Mouse (Mus musculus) urinary bladder, postnatal 4 days (tissue): ENCODE results near the gene Kmt5a.

ENCODE experiments used
- DNase-seq, 2 experiments: peaks; one replicate each; pipeline ENCODE4 v3.0.0; 2021 to 2022; ENCODE audit warnings: low spot score in 2 of 2

The Kmt5a gene

GRCm38 (mm10) chr5:124445621-124446293 is 6.0 kb downstream of the Kmt5a start:
- peak in 1 of 2 experiments; percentile 46 for DNase-seq

- peak in 1 of 2 experiments; percentile 74 for DNase-seq
These were observed 6.7 kb downstream of the Kmt5a start for GRCm38 (mm10) chr5:124446301-124446881.

DNA sequence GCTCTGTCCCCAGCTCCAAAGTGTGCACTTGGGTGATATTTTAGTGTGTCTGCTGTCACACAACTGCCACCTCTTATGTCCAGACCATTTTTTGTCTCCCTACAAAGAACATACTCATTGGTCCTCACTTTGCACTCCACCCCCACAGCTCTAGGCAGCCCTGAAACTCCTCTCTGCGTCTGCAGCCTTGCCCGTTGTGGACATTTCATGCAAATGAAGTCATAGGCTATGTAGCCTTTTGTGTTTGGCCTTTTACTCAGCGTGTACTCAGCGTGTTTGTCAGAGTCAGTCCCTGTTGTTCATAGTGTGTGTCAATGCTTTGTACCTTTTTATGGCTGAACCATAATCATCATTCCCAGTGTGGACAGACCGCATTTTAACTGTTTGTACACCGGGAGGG is 9.8 kb downstream of the Kmt5a start:
- no peak for DNase-seq

- no peak for DNase-seq
These were observed 10.3 kb downstream of the Kmt5a start for GRCm38 (mm10) chr5:124450051-124450450.

GRCm38 (mm10) chr5:124450641-124451340 is 11.1 kb downstream of the Kmt5a start:
- no peak for DNase-seq

DNA sequence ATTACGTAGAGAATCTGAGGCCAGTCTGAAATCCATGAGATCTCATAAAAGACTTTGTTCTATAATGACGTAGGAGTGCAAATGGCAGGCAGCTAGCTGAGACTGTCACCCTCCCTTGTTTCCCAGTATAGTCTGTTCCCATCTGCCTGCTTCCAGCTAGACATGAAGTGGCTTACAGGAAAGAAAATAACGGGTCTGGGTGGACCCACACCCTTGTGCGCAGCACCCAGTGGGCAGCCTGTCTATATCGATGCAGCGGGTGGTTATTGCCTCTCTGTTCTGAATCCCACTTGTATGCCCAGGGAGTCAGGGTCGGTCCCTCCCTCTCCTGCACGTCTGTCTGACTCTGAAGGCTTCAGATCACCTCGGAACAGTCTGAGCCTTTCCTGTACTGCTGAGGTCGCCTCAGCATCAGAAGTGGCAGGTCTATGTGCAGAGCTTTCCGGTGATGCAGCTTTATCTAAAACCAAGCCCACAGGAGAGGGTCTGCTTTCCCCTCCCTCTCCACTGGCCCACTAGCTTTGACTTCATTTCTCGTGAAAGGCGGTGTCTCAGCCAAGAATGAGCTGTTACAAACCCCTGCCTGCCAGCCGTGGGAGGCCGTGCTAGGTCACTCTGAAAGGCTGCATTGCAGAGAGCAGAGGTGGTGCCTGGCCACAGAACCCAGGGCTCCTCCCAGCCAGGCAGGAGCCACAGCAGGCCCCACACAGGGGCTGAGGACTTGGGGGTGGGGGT is 12.9 kb downstream of the Kmt5a start:
- DNase-seq = no peak

- DNase-seq = no peak
These were observed 13.8 kb downstream of the Kmt5a start for GRCm38 (mm10) chr5:124453339-124454081.

- no peak for DNase-seq
These were observed 14.3 kb downstream of the Kmt5a start for GRCm38 (mm10) chr5:124454082-124454419.

DNA sequence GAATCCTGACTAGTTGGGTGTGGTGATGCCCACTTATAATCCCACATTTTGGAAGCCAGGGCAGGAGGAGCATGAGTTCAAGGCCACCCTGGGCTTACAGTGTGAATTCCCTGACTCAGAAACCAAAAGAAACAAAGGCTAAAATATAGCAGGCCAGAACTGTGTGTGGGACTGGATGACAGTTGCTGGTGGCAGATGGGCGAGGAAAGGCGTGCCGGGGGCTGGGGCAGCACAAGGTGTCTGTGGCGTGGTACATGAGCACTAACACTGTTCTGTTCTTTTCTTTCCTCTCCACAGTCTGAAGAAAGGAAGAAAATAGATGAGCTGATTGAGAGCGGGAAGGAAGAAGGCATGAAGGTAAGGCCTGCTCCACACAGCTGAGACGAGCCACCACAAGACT is 17.0 kb downstream of the Kmt5a start:
- no peak for DNase-seq

- DNase-seq = peak in 1 of 2 experiments; percentile 39
These were observed 21.2 kb downstream of the Kmt5a start for GRCm38 (mm10) chr5:124460922-124461321.

GRCm38 (mm10) chr5:124462297-124463025 is 22.7 kb downstream of the Kmt5a start:
- DNase-seq = no peak

DNA sequence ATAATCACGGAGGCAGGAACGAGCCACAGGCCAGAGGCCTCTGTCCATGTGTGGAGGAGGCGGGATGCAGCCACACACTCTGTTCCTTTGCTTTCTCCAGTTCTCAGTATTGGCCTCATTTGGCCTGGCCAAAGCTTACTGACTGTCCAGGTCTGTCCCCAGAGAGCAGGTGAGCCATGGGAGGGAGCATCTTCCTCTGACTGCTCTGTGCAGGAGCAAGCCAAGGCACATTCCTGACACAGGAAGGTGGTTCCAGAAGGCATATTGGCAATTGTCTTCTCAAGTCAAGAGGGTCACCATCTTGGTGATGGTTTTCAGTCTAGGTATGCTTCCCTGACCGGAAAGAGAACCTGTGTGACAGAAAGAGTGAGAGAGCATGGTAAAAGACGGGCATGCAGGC is 23.7 kb downstream of the Kmt5a start:
- DNase-seq = no peak

DNA sequence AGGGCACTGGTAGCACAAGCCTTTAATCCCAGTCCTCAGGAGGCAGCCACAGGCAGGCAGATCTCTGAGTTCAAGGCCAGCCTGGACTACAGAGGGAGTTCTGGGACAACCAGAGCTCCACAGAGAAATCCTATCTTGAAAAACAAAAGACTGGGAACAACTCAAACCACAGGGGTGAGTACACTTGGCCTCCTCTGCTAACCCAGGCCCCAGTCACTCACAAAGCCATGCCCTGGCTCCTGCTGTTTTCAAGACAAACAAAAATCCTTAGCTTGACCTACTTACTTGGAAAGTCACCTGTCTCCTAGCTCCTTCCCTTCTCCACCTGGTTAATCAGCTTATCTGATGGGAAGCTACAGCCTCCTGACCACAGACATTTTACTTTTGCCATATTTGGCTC is 25.2 kb downstream of the Kmt5a start:
- DNase-seq = no peak

DNA sequence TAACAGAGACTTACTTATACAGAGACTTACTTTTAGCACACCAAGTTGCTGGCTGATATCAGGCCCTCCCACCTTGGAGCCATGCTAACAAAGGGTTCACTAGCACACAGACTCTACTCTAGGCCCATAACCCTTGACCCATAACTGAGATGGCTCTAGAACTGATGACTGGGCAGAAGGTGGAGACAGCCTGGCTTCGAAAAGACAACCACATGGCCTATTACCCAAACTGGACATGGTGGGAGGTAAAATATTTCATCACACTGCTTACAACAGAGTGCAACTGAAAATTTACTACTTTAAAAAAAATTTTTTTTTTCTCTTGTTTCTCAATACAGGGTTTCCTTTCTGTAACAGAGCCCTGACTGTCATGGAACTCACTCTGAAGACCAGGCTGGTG is 28.0 kb downstream of the Kmt5a start:
- DNase-seq = no peak

DNA sequence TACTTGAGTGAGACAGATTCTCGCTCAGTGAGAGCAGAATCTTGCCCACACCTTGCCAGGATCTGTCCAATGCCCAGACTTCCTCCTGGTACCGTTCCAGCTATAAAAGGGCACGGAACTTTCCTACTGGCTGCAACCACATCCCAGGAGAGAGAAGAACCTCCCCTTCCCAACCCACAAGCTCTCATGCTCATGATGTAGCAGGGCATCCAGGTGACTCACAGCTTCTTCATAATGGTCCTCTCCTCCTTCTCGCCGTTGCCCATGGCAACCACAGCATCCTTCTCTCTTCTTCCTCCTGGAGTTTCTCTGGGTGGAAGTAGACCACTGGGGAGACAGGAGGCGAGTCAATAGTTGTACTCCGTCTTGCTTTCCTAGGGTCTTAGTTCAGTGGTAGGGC is 28.6 kb downstream of the Kmt5a start:
- DNase-seq = no peak

DNA sequence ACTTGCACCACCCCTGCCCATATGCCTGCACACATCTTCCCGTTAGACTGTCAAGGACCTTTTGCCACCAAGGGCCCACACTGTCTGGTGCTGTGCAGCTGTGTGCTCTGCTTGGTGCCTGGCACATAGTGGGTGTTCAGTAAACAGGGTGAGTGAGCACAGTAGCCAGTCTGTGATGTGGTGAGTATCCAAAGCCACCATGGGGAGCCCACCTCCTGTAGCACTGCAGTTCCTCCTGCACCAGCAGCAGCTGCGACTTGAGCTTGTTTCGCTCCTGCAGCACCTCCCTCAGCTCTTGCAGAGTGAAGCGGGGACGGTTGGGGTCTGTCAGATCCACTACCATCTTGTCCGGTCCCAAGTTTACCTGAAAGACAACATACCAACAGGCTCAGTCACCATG is 29.8 kb downstream of the Kmt5a start:
- DNase-seq = no peak

- no peak for DNase-seq
These were observed 31.0 kb downstream of the Kmt5a start for GRCm38 (mm10) chr5:124470591-124471171.

DNA sequence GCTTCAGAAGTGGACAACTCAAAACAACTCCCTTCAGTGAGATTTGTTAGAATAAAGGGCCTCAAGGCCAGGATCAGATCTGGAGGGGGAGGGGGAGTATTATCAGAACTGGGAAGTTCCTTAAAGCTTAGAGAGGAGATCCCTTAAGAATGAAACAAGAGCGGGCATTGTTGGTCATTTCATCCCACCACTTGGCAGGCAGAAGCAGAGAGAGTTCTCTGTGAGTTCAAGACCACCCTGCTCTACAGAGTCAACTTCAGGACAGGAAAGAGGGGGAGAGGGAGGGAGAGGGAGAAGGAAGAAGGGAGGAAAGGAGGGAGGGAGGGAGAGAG is 39.1 kb downstream of the Kmt5a start:
- no peak for DNase-seq

GRCm38 (mm10) chr5:124480119-124480518 is 40.4 kb downstream of the Kmt5a start:
- DNase-seq = no peak

DNA sequence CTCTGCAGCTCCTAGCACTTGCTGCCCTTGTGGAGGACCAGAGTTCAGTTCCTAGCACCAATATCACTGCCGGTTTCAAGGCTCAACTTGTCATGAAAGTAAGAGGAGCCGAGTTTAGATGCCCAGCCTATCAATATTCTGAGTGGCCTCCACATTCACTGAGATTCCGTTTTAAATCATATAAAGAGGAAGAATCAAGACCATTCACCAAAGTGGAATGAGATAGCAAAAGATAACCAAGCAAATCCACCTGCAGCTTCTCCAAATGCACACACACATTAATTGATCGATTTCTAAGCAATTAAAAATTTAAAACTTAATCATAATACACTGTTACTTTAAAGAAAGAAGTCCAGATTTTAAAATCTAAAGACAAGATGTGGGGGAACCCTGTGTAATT is 42.0 kb downstream of the Kmt5a start:
- DNase-seq = no peak

- DNase-seq = no peak
These were observed 42.8 kb downstream of the Kmt5a start for GRCm38 (mm10) chr5:124482436-124482965.
